Mouse (Mus musculus): Measurements from ENCODE around the gene Cilp. TPM values are rescaled to one million over a fixed set of nuclear protein-coding genes. Genes with fewer than 3 reads are reported as not detected.
"Not testable (repeated sequence)": the region's sequence is repeated elsewhere in the genome, so short reads cannot be mapped to it uniquely, and the experiment has no call there.

The Cilp gene
- polyA plus RNA-seq (2015; fragmentation: Nextera tagmentation; extraction: Ambion mirVana) = 0.57 and 0.60 TPM in 2 replicates

GRCm38 (mm10) chr9:65264959-65265358, at the start of gene Cilp:
Cilp (plus strand) TSS chr9:65265180.
- no peak for ATAC-seq (ENCODE audit: low FRiP score)
- no peak within 1 kb of the TSS for H3K9ac ChIP-seq
- 53% methylated on average over 5 of the region's 5 CpGs for WGBS

GRCm38 (mm10) chr9:65215494-65216126, 49.4 kb upstream of the Cilp start:
- 0 out of 2 replicates have a peak, but pooled peaks have one; percentile 9 for ATAC-seq (ENCODE audit: low FRiP score)
- Histone ChIP-seq H3K27me3 (no peaks in the 10 kb centered on the region), H3K36me3 (no peaks in the 10 kb centered on the region), H3K4me3 (peak overlapping the region; percentile 58), H3K9ac (peak overlapping the region; percentile 89), H3K27ac (peak overlapping the region; percentile 93), H3K4me2 (peak overlapping the region; percentile 88), H3K9me3 (no peaks in the 10 kb centered on the region), H3K4me1 (replicated peaks) (peaks cover 19% of the 10 kb centered on the region)
- WGBS = 10% methylated on average over 31 of the region's 31 CpGs

More at GRCm38 (mm10) chr9:65264959-65265358, at the start of gene Cilp:
- Histone ChIP-seq H3K27ac (peak within 1 kb of the TSS; percentile 48; the same call in 1 of the 2 replicates), H3K4me1 (replicated peaks) (peaks cover 44% of the 10 kb centered on the region), H3K9me3 (no peaks in the 10 kb centered on the region), H3K36me3 (no peaks in the 10 kb centered on the region), H3K27me3 (peaks cover 3% of the 10 kb centered on the region; the same call in 1 of the 2 replicates), H3K4me2 (no peak within 1 kb of the TSS), H3K4me3 (no peak within 1 kb of the TSS)

- Histone ChIP-seq H3K27me3 (no peaks in the 10 kb centered on the region), H3K4me1 (replicated peaks) (peaks cover 19% of the 10 kb centered on the region), H3K4me2 (no peak overlapping the region), H3K4me3 (no peak overlapping the region), H3K9ac (no peak overlapping the region), H3K27ac (no peak overlapping the region), H3K9me3 (no peaks in the 10 kb centered on the region), H3K36me3 (no peaks in the 10 kb centered on the region)
- 73% methylated on average over 8 of the region's 8 CpGs for WGBS
- no peak for ATAC-seq (ENCODE audit: low FRiP score)
These were observed 48.0 kb upstream of the Cilp start for GRCm38 (mm10) chr9:65216972-65217371.

DNA sequence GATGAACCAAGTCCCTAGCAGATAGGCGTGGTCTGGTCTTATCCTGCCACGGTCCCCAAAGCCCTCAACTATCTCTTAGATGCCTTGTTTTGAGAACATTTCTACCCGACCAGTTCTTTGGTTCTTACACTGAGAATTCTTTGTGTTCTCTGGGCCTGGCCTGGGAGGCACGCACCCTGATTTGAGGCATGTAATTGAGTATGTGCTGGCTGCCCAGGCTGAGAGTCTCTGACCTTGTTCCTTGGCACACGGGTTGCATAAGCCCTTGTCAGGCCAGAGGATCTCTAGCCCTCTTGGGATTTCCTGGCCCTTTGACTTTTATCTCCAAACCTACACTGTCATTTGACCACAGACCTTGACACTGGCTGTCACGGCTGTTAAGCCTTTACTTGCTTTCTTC, 47.3 kb upstream of the Cilp start:
- H3K9ac ChIP-seq = peak overlapping the region; percentile 15; the same call in 1 of the 2 replicates
- no peak for ATAC-seq (ENCODE audit: low FRiP score)
- no peak overlapping the region for H3K4me3 ChIP-seq
- no peak overlapping the region for H3K4me2 ChIP-seq
- no peaks in the 10 kb centered on the region for H3K9me3 ChIP-seq
- peaks cover 19% of the 10 kb centered on the region for H3K4me1 ChIP-seq (replicated peaks)
- 72% methylated on average over 6 of the region's 6 CpGs for WGBS
- H3K36me3 ChIP-seq = no peaks in the 10 kb centered on the region
- no peak overlapping the region for H3K27ac ChIP-seq
- H3K27me3 ChIP-seq = no peaks in the 10 kb centered on the region

DNA sequence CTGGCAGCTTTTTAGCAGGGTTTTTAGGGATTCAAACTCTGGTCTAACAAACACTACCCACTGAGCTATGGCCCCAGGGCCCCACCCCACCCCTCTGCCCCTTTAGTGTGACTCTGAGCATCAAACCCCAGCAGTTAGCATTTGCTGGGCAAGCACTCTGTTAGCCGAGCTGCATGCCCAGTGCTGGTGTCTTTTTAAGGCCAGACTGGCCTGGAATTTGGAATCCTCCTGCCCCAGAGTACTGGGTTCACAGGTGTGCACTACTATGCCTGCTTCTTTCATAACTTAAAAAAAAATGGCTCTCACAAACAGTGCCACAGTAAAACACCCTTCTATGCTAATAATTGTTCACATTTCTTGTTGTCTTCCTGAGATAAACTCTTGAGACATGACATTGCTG, 46.1 kb upstream of the Cilp start:
- no peak overlapping the region for H3K27ac ChIP-seq
- no peaks in the 10 kb centered on the region for H3K36me3 ChIP-seq
- WGBS = 73% methylated on average over 1 of the region's 1 CpGs
- H3K4me1 ChIP-seq (replicated peaks) = peaks cover 19% of the 10 kb centered on the region
- no peaks in the 10 kb centered on the region for H3K27me3 ChIP-seq
- H3K4me2 ChIP-seq = no peak overlapping the region
- no peak for ATAC-seq (ENCODE audit: low FRiP score)
- no peak overlapping the region for H3K4me3 ChIP-seq
- H3K9ac ChIP-seq = no peak overlapping the region
- no peaks in the 10 kb centered on the region for H3K9me3 ChIP-seq

- H3K9me3 ChIP-seq; H3K36me3 ChIP-seq; H3K27ac ChIP-seq; H3K9ac ChIP-seq; ATAC-seq (ENCODE audit: low FRiP score); H3K4me2 ChIP-seq; H3K4me3 ChIP-seq; H3K27me3 ChIP-seq: not testable (repeated sequence)
- peaks cover 16% of the 10 kb centered on the region for H3K4me1 ChIP-seq (replicated peaks)
- WGBS = 57% methylated on average over 3 of the region's 3 CpGs
These were observed 44.6 kb upstream of the Cilp start for GRCm38 (mm10) chr9:65220398-65220797.

GRCm38 (mm10) chr9:65223927-65224326, 41.1 kb upstream of the Cilp start:
- 86% methylated on average over 6 of the region's 6 CpGs for WGBS
- ATAC-seq (ENCODE audit: low FRiP score) = no peak
- no peaks in the 10 kb centered on the region for H3K4me1 ChIP-seq (replicated peaks)
- H3K27ac ChIP-seq = no peak overlapping the region
- H3K4me2 ChIP-seq = no peak overlapping the region
- no peak overlapping the region for H3K9ac ChIP-seq
- H3K9me3 ChIP-seq = no peaks in the 10 kb centered on the region
- H3K36me3 ChIP-seq = no peaks in the 10 kb centered on the region
- no peak overlapping the region for H3K4me3 ChIP-seq
- H3K27me3 ChIP-seq = no peaks in the 10 kb centered on the region

DNA sequence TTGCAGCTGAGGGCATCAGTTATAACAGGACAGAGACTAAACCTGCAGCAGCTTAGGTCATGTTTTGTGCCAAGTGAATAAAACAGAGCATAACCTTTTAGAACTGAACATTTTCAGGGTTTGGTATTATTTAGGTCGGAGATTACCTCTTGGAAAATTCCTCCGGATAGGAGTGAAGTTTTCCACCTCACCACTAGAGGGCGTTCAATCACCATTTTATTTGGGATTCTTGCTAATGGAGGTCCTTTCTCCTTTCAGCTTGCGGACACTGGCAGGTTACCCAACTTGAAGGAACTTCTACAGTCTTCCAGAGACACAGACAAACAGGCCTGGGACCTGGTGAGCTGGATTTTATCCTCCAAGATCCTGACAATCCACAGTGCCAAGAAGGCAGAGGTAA, 39.2 kb upstream of the Cilp start:
- Histone ChIP-seq H3K4me2 (no peak overlapping the region), H3K36me3 (peaks cover 7% of the 10 kb centered on the region), H3K9me3 (no peaks in the 10 kb centered on the region), H3K9ac (no peak overlapping the region), H3K27ac (no peak overlapping the region), H3K4me3 (no peak overlapping the region), H3K27me3 (no peaks in the 10 kb centered on the region), H3K4me1 (replicated peaks) (peaks cover 3% of the 10 kb centered on the region)
- ATAC-seq (ENCODE audit: low FRiP score) = no peak
- WGBS = 39% methylated on average over 4 of the region's 4 CpGs

GRCm38 (mm10) chr9:65230250-65230649, 34.7 kb upstream of the Cilp start:
- H3K4me2 ChIP-seq = no peak overlapping the region
- H3K4me3 ChIP-seq = no peak overlapping the region
- WGBS = 66% methylated on average over 6 of the region's 6 CpGs
- no peaks in the 10 kb centered on the region for H3K27me3 ChIP-seq
- peaks cover 15% of the 10 kb centered on the region for H3K4me1 ChIP-seq (replicated peaks)
- ATAC-seq (ENCODE audit: low FRiP score) = no peak
- peaks cover 16% of the 10 kb centered on the region for H3K36me3 ChIP-seq
- H3K9ac ChIP-seq = no peak overlapping the region
- no peak overlapping the region for H3K27ac ChIP-seq
- H3K9me3 ChIP-seq = no peaks in the 10 kb centered on the region

DNA sequence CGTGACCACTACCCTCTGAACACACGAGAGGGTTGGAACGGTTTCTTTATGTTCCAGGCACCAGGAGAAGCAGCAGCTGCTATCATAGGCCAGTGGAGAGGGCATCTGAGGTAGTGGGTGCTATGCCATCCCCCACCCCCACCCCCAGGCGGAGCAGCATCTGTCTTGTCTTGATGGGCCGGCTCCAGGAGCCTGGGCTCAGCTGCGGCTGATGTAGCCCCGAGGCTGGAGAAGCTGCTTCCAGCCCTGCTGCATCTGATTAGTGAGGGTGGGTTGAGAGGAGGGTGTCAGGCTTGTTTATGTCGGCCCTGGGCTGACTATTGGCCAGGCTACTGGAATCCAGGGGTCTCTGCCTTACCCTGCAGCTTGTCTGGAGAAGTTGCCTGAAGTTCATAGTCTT, 33.7 kb upstream of the Cilp start:
- H3K4me2 ChIP-seq = no peak overlapping the region
- peak; percentile 76; the same call in 1 of the 2 replicates for ATAC-seq (ENCODE audit: low FRiP score)
- no peaks in the 10 kb centered on the region for H3K9me3 ChIP-seq
- H3K9ac ChIP-seq = no peak overlapping the region
- H3K27ac ChIP-seq = peak overlapping the region; percentile 49
- 32% methylated on average over 8 of the region's 8 CpGs for WGBS
- no peaks in the 10 kb centered on the region for H3K27me3 ChIP-seq
- H3K4me1 ChIP-seq (replicated peaks) = peaks cover 15% of the 10 kb centered on the region
- no peak overlapping the region for H3K4me3 ChIP-seq
- peaks cover 22% of the 10 kb centered on the region for H3K36me3 ChIP-seq

GRCm38 (mm10) chr9:65233243-65233985, 31.6 kb upstream of the Cilp start:
- ATAC-seq (ENCODE audit: low FRiP score) = no peak
- WGBS = 87% methylated on average over 9 of the region's 9 CpGs
- no peak overlapping the region for H3K4me3 ChIP-seq
- H3K27ac ChIP-seq = no peak overlapping the region
- peaks cover 23% of the 10 kb centered on the region for H3K36me3 ChIP-seq
- H3K9ac ChIP-seq = no peak overlapping the region
- peaks cover 25% of the 10 kb centered on the region for H3K4me1 ChIP-seq (replicated peaks)
- H3K9me3 ChIP-seq = no peaks in the 10 kb centered on the region
- H3K4me2 ChIP-seq = no peak overlapping the region
- H3K27me3 ChIP-seq = no peaks in the 10 kb centered on the region

GRCm38 (mm10) chr9:65234734-65235133, 30.2 kb upstream of the Cilp start:
- ATAC-seq (ENCODE audit: low FRiP score) = no peak
- Histone ChIP-seq H3K4me3 (no peak overlapping the region), H3K27ac (no peak overlapping the region), H3K36me3 (peaks cover 23% of the 10 kb centered on the region), H3K4me2 (no peak overlapping the region), H3K9ac (no peak overlapping the region), H3K9me3 (no peaks in the 10 kb centered on the region), H3K27me3 (no peaks in the 10 kb centered on the region), H3K4me1 (replicated peaks) (peaks cover 28% of the 10 kb centered on the region)
- WGBS = 84% methylated on average over 3 of the region's 3 CpGs
